22 mouse cellular contexts compared by ENCODE assay signal in the genomic region with DNA sequence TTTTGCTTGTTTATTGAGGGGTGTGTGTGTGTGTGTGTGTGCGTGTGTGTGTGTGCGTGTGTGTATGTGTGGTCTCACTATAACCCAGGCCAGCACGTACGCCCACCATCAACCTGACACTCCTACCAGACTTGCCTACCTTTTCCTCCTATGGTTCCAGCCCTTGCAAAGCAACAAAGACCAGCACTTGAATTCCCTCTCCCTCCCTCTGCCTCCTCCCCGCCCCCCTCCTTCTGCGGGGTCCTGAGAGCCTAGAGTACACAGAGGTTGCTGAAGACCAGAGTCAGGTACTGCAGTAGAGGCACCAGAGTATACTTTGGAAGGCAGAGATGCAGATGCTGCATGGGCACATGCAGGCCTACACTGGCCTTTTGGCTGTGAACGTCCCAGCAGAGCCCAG. TPM values are rescaled to one million over a fixed set of nuclear protein-coding genes. Genes with fewer than 3 reads are reported as not detected.
DNase-seq lines count a peak whose midpoint lies in the region; ATAC-seq and TF ChIP-seq lines count a peak whose summit lies in the region.
"Had no signal": no experiment of that assay in that cellular context is flagged by ENCODE, and none has a peak within 500 bp of the region (broad histone marks: within the 10 kb centered on the region; RNA-seq: fewer than 3 reads in every experiment).

No protein-coding gene starts in this region.

- no peak overlapping the region for H3K4me3 ChIP-seq in heart, embryonic 10.5 days
- no peak overlapping the region for H3K4me3 ChIP-seq in lung, embryonic 16.5 days (ENCODE audit: low read length)
- no peak overlapping the region for H3K4me3 ChIP-seq in lung, postnatal 0 days (ENCODE audit: low read depth, low read length)
- H3K4me3 ChIP-seq in intestine, postnatal 0 days (ENCODE audit: low read depth, low read length) = no peak overlapping the region
- H3K4me3 ChIP-seq: forebrain, embryonic 13.5 days; hindbrain, embryonic 13.5 days; neural tube, embryonic 13.5 days had no signal

- no peak for DNase-seq in heart, embryonic 10.5 days (ENCODE audit: low spot score)
- no peak for DNase-seq in heart, postnatal 25 days (ENCODE audit: low spot score)
- no peak for DNase-seq in lung, postnatal 0 days (ENCODE audit: low spot score)
- peak; percentile 38 for DNase-seq in R1 (ENCODE audit: low read depth, low spot score)
- DNase-seq in frontal cortex, postnatal 10 days (ENCODE audit: low spot score in 2 of 2) = no peak
- DNase-seq: adrenal gland, postnatal 10 days; B cell, adult 2 months; cerebellum, adult 9-10 months; gastrocnemius, postnatal 25 days; kidney, postnatal 36 days; lung, adult 18-20 months; thymus, adult 18-20 months; thymus, postnatal 4 days had no signal

- 59% methylated on average over 7 of the region's 7 CpGs for WGBS in heart, embryonic 10.5 days
- 49% methylated on average over 7 of the region's 7 CpGs for WGBS in lung, embryonic 16.5 days
- 65% methylated on average over 5 of the region's 7 CpGs for WGBS in lung, postnatal 0 days
- 72% methylated on average over 6 of the region's 7 CpGs for WGBS in intestine, postnatal 0 days

- no peak overlapping the region for H3K4me2 ChIP-seq in lung, embryonic 16.5 days (ENCODE audit: low read depth, low read length)
- H3K4me2 ChIP-seq in lung, postnatal 0 days (replicated peaks; ENCODE audit: low read depth, low read length) = no peak overlapping the region
- no peak overlapping the region for H3K4me2 ChIP-seq in intestine, postnatal 0 days (replicated peaks; ENCODE audit: low read depth)
- H3K4me2 ChIP-seq: forebrain, embryonic 13.5 days; hindbrain, embryonic 13.5 days; midbrain, embryonic 11.5 days; neural tube, embryonic 13.5 days had no signal

- TF ChIP-seq CTCF in lung, postnatal 0 days (IDR thresholded peaks at IDR 0.05) = no peak
- TF ChIP-seq CTCF in intestine, postnatal 0 days (IDR thresholded peaks at IDR 0.05; ENCODE audit: low read depth) = no peak

- no peak overlapping the region for H3K9ac ChIP-seq in lung, embryonic 16.5 days (ENCODE audit: low read length)
- H3K9ac ChIP-seq in lung, postnatal 0 days (replicated peaks; ENCODE audit: low read depth) = no peak overlapping the region
- H3K9ac ChIP-seq in intestine, postnatal 0 days (ENCODE audit: low read depth, low read length) = no peak overlapping the region
- H3K9ac ChIP-seq: forebrain, embryonic 13.5 days; hindbrain, embryonic 13.5 days; neural tube, embryonic 13.5 days had no signal

- H3K27ac ChIP-seq in heart, embryonic 10.5 days = peak overlapping the region; percentile 91
- no peak overlapping the region for H3K27ac ChIP-seq in lung, embryonic 16.5 days (ENCODE audit: low read length)
- H3K27ac ChIP-seq in lung, postnatal 0 days (ENCODE audit: low read length) = no peak overlapping the region
- H3K27ac ChIP-seq in intestine, postnatal 0 days (ENCODE audit: low read depth, low read length) = no peak overlapping the region
- H3K27ac ChIP-seq: forebrain, embryonic 13.5 days; hindbrain, embryonic 13.5 days; macrophage; neural tube, embryonic 13.5 days had no signal

- no peaks in the 10 kb centered on the region for H3K36me3 ChIP-seq in heart, embryonic 10.5 days
- H3K36me3 ChIP-seq in lung, embryonic 16.5 days (ENCODE audit: control insufficient read depth, insufficient read depth, low read length) = no peaks in the 10 kb centered on the region
- H3K36me3 ChIP-seq in lung, postnatal 0 days (ENCODE audit: insufficient read depth, low read length) = no peaks in the 10 kb centered on the region
- no peaks in the 10 kb centered on the region for H3K36me3 ChIP-seq in intestine, postnatal 0 days (ENCODE audit: control insufficient read depth, insufficient read depth)
- H3K36me3 ChIP-seq: hindbrain, embryonic 13.5 days; neural tube, embryonic 13.5 days had no signal

- H3K27me3 ChIP-seq in heart, embryonic 10.5 days (ENCODE audit: insufficient read depth, poor library complexity, severe bottlenecking) = peaks cover 9% of the 10 kb centered on the region; the same call in 1 of the 2 replicates
- H3K27me3 ChIP-seq in lung, embryonic 16.5 days (ENCODE audit: control insufficient read depth, insufficient read depth, low read depth, low read length) = no peaks in the 10 kb centered on the region; the same call in 1 of the 2 replicates
- H3K27me3 ChIP-seq in lung, postnatal 0 days (replicated peaks; ENCODE audit: insufficient read depth, low read length) = no peaks in the 10 kb centered on the region; the same call in 1 of the 2 replicates
- no peaks in the 10 kb centered on the region for H3K27me3 ChIP-seq in intestine, postnatal 0 days (replicated peaks; ENCODE audit: control insufficient read depth, insufficient read depth, low read length)
- H3K27me3 ChIP-seq: Patski had no signal

- peaks cover 74% of the 10 kb centered on the region for H3K4me1 ChIP-seq in heart, embryonic 10.5 days
- H3K4me1 ChIP-seq in lung, embryonic 16.5 days (replicated peaks; ENCODE audit: control insufficient read depth, insufficient read depth, low read length) = peaks cover 23% of the 10 kb centered on the region
- peaks cover 11% of the 10 kb centered on the region; the same call in 1 of the 2 replicates for H3K4me1 ChIP-seq in lung, postnatal 0 days (ENCODE audit: insufficient read depth, low read depth, low read length)
- H3K4me1 ChIP-seq in intestine, postnatal 0 days (replicated peaks; ENCODE audit: control insufficient read depth, insufficient read depth, low read length) = no peaks in the 10 kb centered on the region

- ATAC-seq in lung, embryonic 16.5 days (ENCODE audit: low read depth) = peak; percentile 18; the same call in 1 of the 2 replicates
- no peak for ATAC-seq in lung, postnatal 0 days
- ATAC-seq in intestine, postnatal 0 days = no peak
- ATAC-seq: activated CD4-positive, CD25-positive, alpha-beta regulatory T cell, adult 4 months; forebrain, embryonic 13.5 days; Patski had no signal

- TF ChIP-seq EP300 in lung, postnatal 0 days (IDR thresholded peaks at IDR 0.05) = no peak

- no peaks in the 10 kb centered on the region for H3K9me3 ChIP-seq in heart, embryonic 10.5 days
- no peaks in the 10 kb centered on the region for H3K9me3 ChIP-seq in lung, embryonic 16.5 days (ENCODE audit: control insufficient read depth, low read length)
- H3K9me3 ChIP-seq in lung, postnatal 0 days (ENCODE audit: low read length) = no peaks in the 10 kb centered on the region
- no peaks in the 10 kb centered on the region for H3K9me3 ChIP-seq in intestine, postnatal 0 days (ENCODE audit: control insufficient read depth)
- H3K9me3 ChIP-seq: forebrain, embryonic 13.5 days; hindbrain, embryonic 13.5 days; neural tube, embryonic 13.5 days had no signal

- intact Hi-C loops in heart, postnatal 25 days (cut with DNase I) = no loop called here

RNA-seq across cellular contexts. Expression of a gene that starts 33.2 kb away (rescaled TPM):
- 549 and 607 TPM in 2 replicates for polyA plus RNA-seq in heart, embryonic 10.5 days (2016; fragmentation: Nextera tagmentation; extraction: Ambion mirVana)
- total RNA-seq in heart, postnatal 25 days (2021) = 1 to 10 TPM; 7.3 to 8.0 TPM
- polyA plus RNA-seq in lung, embryonic 16.5 days (2015; fragmentation: Nextera tagmentation; extraction: Ambion mirVana) = 89.7 and 95.7 TPM in 2 replicates
- polyA plus RNA-seq in lung, postnatal 0 days (2015; fragmentation: Nextera tagmentation; extraction: Ambion mirVana) = 16.7 and 20.4 TPM in 2 replicates
- polyA plus RNA-seq in intestine, postnatal 0 days (2015; fragmentation: Nextera tagmentation; extraction: Ambion mirVana) = 18.1 and 19.0 TPM in 2 replicates
